Mouse (Mus musculus) hindbrain, embryonic 10.5 days (tissue): ENCODE measurements around the gene Ccdc24. TPM values are rescaled to one million over a fixed set of nuclear protein-coding genes. Genes with fewer than 3 reads are reported as not detected.

Experiments
- DNase-seq: peaks from one replicate; pipeline ENCODE4 v3.0.0-alpha.2; 2017; ENCODE audit warnings: low spot score
- H3K27ac ChIP-seq: fragments of 300-500 bp; sonication (generic); 2 replicates; pipeline ENCODE4 v1.5.1; 2016; ENCODE audit warnings: mild to moderate bottlenecking, moderate library complexity
- H3K27me3 ChIP-seq: fragments of 300-500 bp; sonication (generic); 2 replicates; pipeline ENCODE4 v1.6.1; 2016; ENCODE audit warnings: mild to moderate bottlenecking; ENCODE audit not compliant: poor library complexity, insufficient read depth, severe bottlenecking
- H3K36me3 ChIP-seq: fragments of 300-500 bp; sonication (generic); 2 replicates; pipeline ENCODE4 v1.6.1; 2016; ENCODE audit warnings: mild to moderate bottlenecking, moderate library complexity
- H3K4me1 ChIP-seq: fragments of 300-500 bp; sonication (generic); replicated peaks from 2 replicates; pipeline ENCODE4 v1.6.1; 2016; ENCODE audit warnings: mild to moderate bottlenecking
- H3K4me3 ChIP-seq: fragments of 300-500 bp; sonication (generic); 2 replicates; pipeline ENCODE4 v1.5.1; 2016; ENCODE audit warnings: mild to moderate bottlenecking, moderate library complexity
- H3K9me3 ChIP-seq: fragments of 300-500 bp; sonication (generic); 2 replicates; pipeline ENCODE4 v1.6.1; 2016; ENCODE audit warnings: mild to moderate bottlenecking, moderate library complexity
- WGBS: fragments of 180-500 bp; shearing (Covaris S2); methylation state at CpG from one replicate; pipeline ENCODE4 v1.1.7; 2016; 5-methylcytosine and 5-hydroxymethylcytosine counted together
- polyA plus RNA-seq: library from polyadenylated mRNA; unstranded; fragments of >200 nt; fragmentation: Nextera tagmentation; extraction: Ambion mirVana; gene quantifications from 2 replicates; pipeline ENCODE4 v1.2.1, GENCODE M21; 2016

Gene Ccdc24
- 2.0 and 2.4 TPM in 2 replicates for polyA plus RNA-seq

- H3K27me3 ChIP-seq: peaks cover 7% of the 10 kb centered on the region
- H3K9me3 ChIP-seq: no peaks in the 10 kb centered on the region
- H3K27ac ChIP-seq: peak within 1 kb of the TSS; percentile 64
- peak; percentile 60 for DNase-seq
- peaks cover 44% of the 10 kb centered on the region for H3K36me3 ChIP-seq
- peak within 1 kb of the TSS; percentile 40 for H3K4me3 ChIP-seq
- WGBS: 4% methylated on average over 14 of the region's 14 CpGs
- H3K4me1 ChIP-seq: peaks cover 45% of the 10 kb centered on the region
Observed at GRCm38 (mm10) chr4:117872471-117872886, at the start of gene Ccdc24. Gene Ccdc24, minus strand, starts transcription at chr4:117872557.

- 90% methylated on average over 2 of the region's 2 CpGs for WGBS
Observed at GRCm38 (mm10) chr4:117921358-117921757, 49.0 kb upstream of the Ccdc24 start.

GRCm38 (mm10) chr4:117918762-117919161 is 46.4 kb upstream of the Ccdc24 start:
- 89% methylated on average over 5 of the region's 5 CpGs for WGBS
- H3K9me3 ChIP-seq: no peaks in the 10 kb centered on the region
- peaks cover 12% of the 10 kb centered on the region for H3K27me3 ChIP-seq
- no peak for DNase-seq
- H3K27ac ChIP-seq: no peak overlapping the region
- no peak overlapping the region for H3K4me3 ChIP-seq
- peaks cover 22% of the 10 kb centered on the region for H3K4me1 ChIP-seq
- no peaks in the 10 kb centered on the region for H3K36me3 ChIP-seq

More at GRCm38 (mm10) chr4:117921358-117921757, 49.0 kb upstream of the Ccdc24 start:
- no peaks in the 10 kb centered on the region for H3K36me3 ChIP-seq
- no peak for DNase-seq
- peaks cover 5% of the 10 kb centered on the region; the same call in 1 of the 2 replicates for H3K4me1 ChIP-seq
- no peak overlapping the region for H3K4me3 ChIP-seq
- H3K27me3 ChIP-seq: peaks cover 38% of the 10 kb centered on the region
- no peaks in the 10 kb centered on the region for H3K9me3 ChIP-seq
- H3K27ac ChIP-seq: no peak overlapping the region

- H3K9me3 ChIP-seq: no peaks in the 10 kb centered on the region
- DNase-seq: no peak
- H3K4me3 ChIP-seq: no peak overlapping the region
- peaks cover 27% of the 10 kb centered on the region for H3K4me1 ChIP-seq
- peaks cover 7% of the 10 kb centered on the region for H3K27me3 ChIP-seq
- no peaks in the 10 kb centered on the region for H3K36me3 ChIP-seq
- 87% methylated on average over 3 of the region's 3 CpGs for WGBS
- no peak overlapping the region for H3K27ac ChIP-seq
Observed at GRCm38 (mm10) chr4:117918261-117918660, 45.9 kb upstream of the Ccdc24 start.

- Histone ChIP-seq H3K27ac (no peak overlapping the region), H3K36me3 (0 out of 2 replicates have a peak, but pooled peaks cover under 1% of the 10 kb centered on the region)
- WGBS: 90% methylated on average over 4 of the region's 4 CpGs
Observed at GRCm38 (mm10) chr4:117917847-117918246, 45.5 kb upstream of the Ccdc24 start.

GRCm38 (mm10) chr4:117917402-117917801 is 45.0 kb upstream of the Ccdc24 start:
- 0 out of 2 replicates have a peak, but pooled peaks cover 3% of the 10 kb centered on the region for H3K27me3 ChIP-seq
- peaks cover 5% of the 10 kb centered on the region for H3K36me3 ChIP-seq
- no peak for DNase-seq
- WGBS: 88% methylated on average over 4 of the region's 4 CpGs
- H3K4me1 ChIP-seq: peaks cover 36% of the 10 kb centered on the region
- no peak overlapping the region for H3K4me3 ChIP-seq
- H3K27ac ChIP-seq: no peak overlapping the region
- no peaks in the 10 kb centered on the region for H3K9me3 ChIP-seq

More at GRCm38 (mm10) chr4:117917847-117918246, 45.5 kb upstream of the Ccdc24 start:
- DNase-seq: no peak
- no peak overlapping the region for H3K4me3 ChIP-seq
- no peaks in the 10 kb centered on the region for H3K9me3 ChIP-seq
- H3K27me3 ChIP-seq: 0 out of 2 replicates have a peak, but pooled peaks cover 3% of the 10 kb centered on the region
- peaks cover 32% of the 10 kb centered on the region for H3K4me1 ChIP-seq

- 86% methylated on average over 5 of the region's 5 CpGs for WGBS
- DNase-seq: no peak
- H3K4me3 ChIP-seq: peak overlapping the region; percentile 73; the same call in 1 of the 2 replicates
- H3K9me3 ChIP-seq: no peaks in the 10 kb centered on the region
- no peak overlapping the region for H3K27ac ChIP-seq
- peaks cover 15% of the 10 kb centered on the region for H3K36me3 ChIP-seq
- H3K27me3 ChIP-seq: no peaks in the 10 kb centered on the region
- H3K4me1 ChIP-seq: peaks cover 46% of the 10 kb centered on the region
Observed at GRCm38 (mm10) chr4:117916386-117916785, 44.0 kb upstream of the Ccdc24 start.

GRCm38 (mm10) chr4:117915489-117916105 is 43.2 kb upstream of the Ccdc24 start:
- H3K27ac ChIP-seq: peak overlapping the region; percentile 99
- H3K9me3 ChIP-seq: no peaks in the 10 kb centered on the region
- peaks cover 23% of the 10 kb centered on the region for H3K36me3 ChIP-seq
- peak overlapping the region; percentile 73 for H3K4me3 ChIP-seq
- WGBS: 6% methylated on average over 19 of the region's 19 CpGs
- no peaks in the 10 kb centered on the region for H3K27me3 ChIP-seq
- DNase-seq: no peak
- peaks cover 46% of the 10 kb centered on the region for H3K4me1 ChIP-seq

GRCm38 (mm10) chr4:117914591-117915442 is 42.5 kb upstream of the Ccdc24 start, which contains the start of gene Ipo13:
Gene Ipo13, minus strand, starts transcription at chr4:117914999.
- no peaks in the 10 kb centered on the region for H3K27me3 ChIP-seq
- peaks cover 31% of the 10 kb centered on the region for H3K36me3 ChIP-seq
- peak; percentile 97 for DNase-seq
- H3K4me3 ChIP-seq: peak within 1 kb of the TSS; percentile 73
- under 1% methylated on average over 61 of the region's 61 CpGs for WGBS
- H3K4me1 ChIP-seq: peaks cover 54% of the 10 kb centered on the region
- H3K9me3 ChIP-seq: no peaks in the 10 kb centered on the region
- H3K27ac ChIP-seq: peak within 1 kb of the TSS; percentile 99

GRCm38 (mm10) chr4:117914031-117914430 is 41.7 kb upstream of the Ccdc24 start:
- H3K36me3 ChIP-seq: peaks cover 39% of the 10 kb centered on the region
- H3K4me3 ChIP-seq: peak overlapping the region; percentile 73
- peak overlapping the region; percentile 99 for H3K27ac ChIP-seq
- no peak for DNase-seq
- H3K9me3 ChIP-seq: no peaks in the 10 kb centered on the region
- no peaks in the 10 kb centered on the region for H3K27me3 ChIP-seq
- H3K4me1 ChIP-seq: peaks cover 62% of the 10 kb centered on the region
- 20% methylated on average over 8 of the region's 8 CpGs for WGBS

GRCm38 (mm10) chr4:117913421-117913820 is 41.1 kb upstream of the Ccdc24 start:
- peaks cover 65% of the 10 kb centered on the region for H3K4me1 ChIP-seq
- DNase-seq: no peak

GRCm38 (mm10) chr4:117912685-117913273 is 40.4 kb upstream of the Ccdc24 start:
- 68% methylated on average over 7 of the region's 7 CpGs for WGBS
- no peaks in the 10 kb centered on the region for H3K9me3 ChIP-seq
- no peaks in the 10 kb centered on the region for H3K27me3 ChIP-seq
- no peak for DNase-seq
- peaks cover 69% of the 10 kb centered on the region for H3K4me1 ChIP-seq
- peak overlapping the region; percentile 73 for H3K4me3 ChIP-seq
- 0 out of 2 replicates have a peak overlapping the region, but pooled peaks have one; percentile 19 for H3K27ac ChIP-seq
- peaks cover 49% of the 10 kb centered on the region for H3K36me3 ChIP-seq

More at GRCm38 (mm10) chr4:117913421-117913820, 41.1 kb upstream of the Ccdc24 start:
- H3K4me3 ChIP-seq: peak overlapping the region; percentile 73
- 0 out of 2 replicates have a peak overlapping the region, but pooled peaks have one; percentile 99 for H3K27ac ChIP-seq
- WGBS: 39% methylated on average over 3 of the region's 3 CpGs
- peaks cover 43% of the 10 kb centered on the region for H3K36me3 ChIP-seq
- H3K9me3 ChIP-seq: no peaks in the 10 kb centered on the region
- H3K27me3 ChIP-seq: no peaks in the 10 kb centered on the region
